Mouse (Mus musculus) mouse embryonic stem cell (cell line): ENCODE data around the gene Iqcm.
"Not testable (repeated sequence)": the region's sequence is repeated elsewhere in the genome, so short reads cannot be mapped to it uniquely, and the experiment has no call there.

Experiments
- in situ Hi-C, 2 experiments: fragments of 300-500 bp; cut with MboI; formaldehyde crosslinking; loops; 1 replicate in 1 of 2; 3 replicates in 1 of 2; pipeline ENCODE4 v1.14.3; 2019 to 2020; ENCODE audit warnings: low sequenced_read_pairs in 2 of 2, low pct_unique_long_range_greater_than_20kb in 1 of 2, mixed read lengths in 1 of 2; ENCODE audit not compliant: unreplicated experiment in 1 of 2

Gene Iqcm

GRCm38 (mm10) chr8:75448394-75448793, at the start of gene Iqcm:
Iqcm (plus strand) TSS chr8:75448694.
- in situ Hi-C loops, result no loop called here

GRCm38 (mm10) chr8:75406489-75406888, 42.0 kb upstream of the Iqcm start, which contains the start of gene Gm10358:
Gm10358 (minus strand) TSS chr8:75406589.
- in situ Hi-C loops, result no loop called here

GRCm38 (mm10) chr8:75415696-75416095, 32.8 kb upstream of the Iqcm start:
- in situ Hi-C loops, result not testable (repeated sequence)

- in situ Hi-C loops, result no loop called here
Measured at GRCm38 (mm10) chr8:75476756-75477155, 28.3 kb downstream of the Iqcm start.

GRCm38 (mm10) chr8:75489035-75489678, 40.7 kb downstream of the Iqcm start:
- in situ Hi-C loops, result no loop called here

GRCm38 (mm10) chr8:75509299-75509698, 60.8 kb downstream of the Iqcm start:
- in situ Hi-C loops, result no loop called here

GRCm38 (mm10) chr8:75513786-75514185, 65.3 kb downstream of the Iqcm start:
- in situ Hi-C loops, result no loop called here

GRCm38 (mm10) chr8:75549284-75549683, 100.8 kb downstream of the Iqcm start:
- in situ Hi-C loops, result no loop called here

GRCm38 (mm10) chr8:75596281-75596680, 147.8 kb downstream of the Iqcm start:
- in situ Hi-C loops, result no loop called here

- in situ Hi-C loops, result no loop called here
Measured at GRCm38 (mm10) chr8:75642958-75643357, 194.5 kb downstream of the Iqcm start.

- in situ Hi-C loops, result no loop called here
Measured at GRCm38 (mm10) chr8:75659287-75659686, 210.8 kb downstream of the Iqcm start.

- in situ Hi-C loops, result no loop called here
Measured at GRCm38 (mm10) chr8:75746561-75746960, 298.1 kb downstream of the Iqcm start.

GRCm38 (mm10) chr8:75755596-75755995, 307.1 kb downstream of the Iqcm start:
- in situ Hi-C loops, result no loop called here

GRCm38 (mm10) chr8:75828468-75829132, 380.1 kb downstream of the Iqcm start:
- in situ Hi-C loops, result no loop called here

- in situ Hi-C loops, result no loop called here
Measured at GRCm38 (mm10) chr8:75835245-75835644, 386.8 kb downstream of the Iqcm start.

- in situ Hi-C loops, result no loop called here
Measured at GRCm38 (mm10) chr8:75917603-75918344, 469.3 kb downstream of the Iqcm start.

GRCm38 (mm10) chr8:75949166-75949565, 500.7 kb downstream of the Iqcm start:
- in situ Hi-C loops, result no loop called here

GRCm38 (mm10) chr8:75956016-75956415, 507.5 kb downstream of the Iqcm start:
- in situ Hi-C loops, result no loop called here

- in situ Hi-C loops, result no loop called here
Measured at GRCm38 (mm10) chr8:76018501-76018900, 570.0 kb downstream of the Iqcm start.
